Mouse (Mus musculus) brain, adult 2 months (tissue): ENCODE measurements around the gene Nrip1.

Experiments used
- DNase-seq: peaks from one replicate; pipeline ENCODE4 v3.0.0; 2011; ENCODE audit warnings: low read depth, low spot score

The Nrip1 gene

DNA sequence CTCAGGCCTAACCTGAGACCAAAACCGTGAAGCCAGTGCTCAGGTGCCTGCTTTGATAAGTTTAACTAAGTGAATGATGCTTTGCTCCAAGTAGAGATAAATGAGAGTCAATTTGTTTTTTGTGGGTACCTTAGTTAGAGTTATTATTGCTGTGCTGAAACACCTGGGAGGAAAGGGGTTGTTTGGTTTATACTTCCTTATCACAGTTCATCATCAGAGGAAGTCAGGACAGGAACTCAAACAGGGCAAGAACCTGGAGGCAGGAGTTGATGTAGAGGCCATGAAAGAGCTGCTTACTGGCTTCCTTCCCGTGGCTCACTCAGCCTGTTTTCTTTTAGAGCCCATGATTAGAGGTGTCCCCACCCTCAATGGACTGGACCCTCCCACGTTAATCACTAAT lies 89.8 kb downstream of the Nrip1 start:
- DNase-seq = no peak

DNA sequence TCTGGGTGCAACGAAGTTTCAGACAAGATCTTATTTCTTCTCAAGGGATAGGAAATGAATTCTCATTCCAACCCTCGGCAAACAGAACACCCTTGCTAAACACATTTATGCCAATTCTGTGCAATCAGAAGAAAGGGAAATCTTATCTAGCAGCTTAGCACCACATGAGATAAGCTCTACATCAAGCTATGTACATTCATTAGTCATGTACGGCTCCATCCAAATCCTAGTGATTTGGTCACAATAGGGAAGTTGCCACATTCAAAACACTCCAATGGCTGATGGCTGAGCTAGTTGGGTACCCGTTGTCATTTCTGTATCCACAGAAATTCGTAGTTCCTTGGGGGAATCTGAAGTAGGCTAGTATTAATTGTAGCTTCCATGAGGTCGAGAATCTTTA lies 91.8 kb downstream of the Nrip1 start:
- no peak for DNase-seq

DNA sequence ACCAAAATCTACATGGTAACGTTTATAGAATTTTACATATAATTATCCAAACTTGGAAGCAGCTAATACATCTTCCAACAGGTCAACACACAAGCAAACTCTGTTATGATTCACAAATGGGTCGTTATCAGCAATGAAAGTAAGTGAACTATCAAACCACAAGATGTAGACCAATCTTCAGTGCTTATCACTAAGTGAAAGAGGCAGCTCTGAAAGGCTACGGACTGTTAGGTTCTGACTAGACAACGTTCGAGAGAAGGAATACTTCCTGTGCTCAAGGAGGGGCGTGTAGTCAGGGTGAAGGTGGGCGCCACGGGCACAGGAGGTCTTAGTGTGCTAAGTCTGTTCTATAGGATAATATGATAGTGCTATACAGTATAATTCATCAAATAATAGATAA lies 93.3 kb downstream of the Nrip1 start:
- DNase-seq = no peak

DNA sequence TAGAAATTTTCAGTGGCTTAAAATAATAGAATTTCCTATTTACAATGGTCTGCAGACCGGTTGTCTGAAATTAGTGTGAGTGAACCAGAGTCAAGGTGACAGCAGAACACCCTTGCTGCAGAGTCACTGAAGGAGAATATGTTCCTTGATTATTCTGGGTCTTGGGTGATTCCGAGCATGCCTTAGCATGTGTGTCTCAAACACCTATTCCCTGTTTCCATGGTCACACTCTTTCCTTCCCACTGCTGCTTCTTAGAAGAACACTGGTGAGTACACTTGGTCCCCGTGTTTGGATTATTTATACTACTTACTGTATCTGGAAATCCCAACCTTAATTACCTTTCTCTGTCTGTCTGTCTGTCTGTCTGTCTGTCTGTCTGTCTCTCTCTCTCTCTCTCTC lies 97.4 kb downstream of the Nrip1 start:
- no peak for DNase-seq

DNA sequence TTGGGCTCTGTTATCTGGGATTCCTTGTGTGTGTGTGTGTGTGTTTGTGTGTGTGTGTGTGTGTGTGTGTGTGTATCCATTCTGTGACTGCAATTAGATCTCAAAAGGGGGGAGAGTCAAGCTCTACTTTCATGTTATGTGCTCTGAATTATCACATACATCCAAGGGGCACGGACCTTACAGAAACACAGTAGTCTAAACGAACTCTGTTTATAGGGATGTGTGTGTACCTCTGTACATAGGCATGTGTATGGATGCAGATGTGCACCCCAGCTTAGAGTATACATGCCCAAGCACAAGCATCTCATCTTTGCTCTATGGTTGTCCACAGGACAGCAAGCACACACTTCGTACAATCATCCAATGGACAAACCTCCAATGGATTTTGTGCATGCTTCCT lies 98.0 kb downstream of the Nrip1 start:
- no peak for DNase-seq

DNA sequence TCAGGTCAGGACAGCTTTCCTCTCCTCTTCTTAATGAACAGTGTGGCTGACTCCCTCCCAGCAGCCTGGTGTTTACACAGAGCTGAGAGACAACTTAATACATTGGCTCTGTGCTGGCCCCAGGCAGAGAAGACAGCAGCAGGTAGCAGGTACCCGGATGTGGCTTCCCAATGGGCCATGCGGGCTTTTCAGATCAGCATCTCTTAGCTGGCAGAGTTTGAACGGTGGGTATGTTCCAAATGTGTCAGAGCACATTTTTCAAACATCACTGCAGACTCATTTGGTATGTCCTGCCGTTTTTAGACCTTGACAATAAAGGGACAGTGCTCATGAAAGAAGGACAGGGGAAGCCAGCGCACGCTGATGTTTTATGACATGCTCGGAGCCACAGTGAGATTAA lies 98.5 kb downstream of the Nrip1 start:
- peak; percentile 68 for DNase-seq

DNA sequence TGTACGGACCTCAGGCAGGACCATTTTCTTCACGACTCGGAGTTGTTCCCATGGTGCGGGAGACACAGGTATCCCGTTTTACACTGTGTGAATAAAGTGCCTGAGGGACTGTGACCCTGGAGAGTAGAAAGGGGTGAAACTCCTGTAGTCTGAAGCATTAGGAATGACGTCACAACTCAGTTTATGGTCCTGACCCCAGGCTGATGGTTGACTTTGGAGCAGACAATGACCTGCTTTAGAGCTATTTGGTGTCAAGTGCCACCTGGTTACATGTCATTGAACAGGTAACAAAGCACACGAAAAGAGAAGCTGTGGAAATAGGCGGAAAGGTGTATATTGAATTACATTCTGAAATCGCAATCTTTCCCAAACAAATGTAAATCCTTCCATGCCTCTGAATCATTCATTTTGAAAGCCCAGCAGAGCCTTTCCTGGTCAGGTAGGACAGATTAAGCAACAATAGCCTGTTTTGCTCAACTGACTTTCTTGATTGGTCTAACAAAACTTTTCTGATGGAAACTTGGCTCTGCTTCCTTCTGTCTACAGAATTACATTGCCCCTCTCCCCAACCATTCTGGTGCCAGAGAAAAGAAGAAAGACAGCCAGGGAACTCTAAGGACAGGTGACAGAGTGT lies 106.9 kb downstream of the Nrip1 start:
- no peak for DNase-seq

DNA sequence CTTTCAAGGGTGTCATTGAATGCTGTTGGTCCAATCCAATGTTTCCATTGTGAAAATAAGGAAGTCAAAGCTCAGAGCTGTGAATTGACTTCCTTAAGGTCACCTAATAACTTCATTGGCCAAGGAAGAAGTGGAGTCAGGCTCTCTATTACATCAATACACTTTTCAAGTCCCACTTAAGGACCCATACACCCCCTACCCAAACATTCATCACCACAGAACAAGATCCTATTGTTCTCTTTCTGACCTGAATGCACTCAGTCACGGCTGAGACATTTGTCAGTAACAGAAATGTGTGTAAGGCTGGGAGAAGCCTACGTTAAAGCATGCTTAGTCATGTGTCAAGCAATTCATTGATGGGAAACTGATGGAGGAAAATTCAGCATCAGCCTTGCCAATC lies 107.8 kb downstream of the Nrip1 start:
- no peak for DNase-seq

DNA sequence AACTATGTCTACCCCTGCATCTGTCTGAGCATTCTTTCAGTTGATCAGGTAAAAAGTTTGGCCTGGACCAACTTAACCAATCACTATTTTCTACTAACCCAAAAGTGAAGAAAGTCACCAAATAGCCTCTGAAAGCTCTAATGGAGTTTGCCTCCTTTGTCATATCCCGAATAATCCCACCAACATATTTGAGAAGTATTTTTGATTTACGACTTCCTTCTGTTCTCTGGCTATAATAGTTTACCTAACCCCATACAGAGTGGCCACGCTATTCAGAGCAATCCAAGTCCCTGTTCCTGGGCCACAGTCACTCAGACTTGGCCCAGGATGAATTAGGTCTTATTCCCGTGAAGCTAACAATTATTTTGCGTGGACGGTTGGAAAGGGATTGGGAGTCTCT lies 108.3 kb downstream of the Nrip1 start:
- DNase-seq = no peak

DNA sequence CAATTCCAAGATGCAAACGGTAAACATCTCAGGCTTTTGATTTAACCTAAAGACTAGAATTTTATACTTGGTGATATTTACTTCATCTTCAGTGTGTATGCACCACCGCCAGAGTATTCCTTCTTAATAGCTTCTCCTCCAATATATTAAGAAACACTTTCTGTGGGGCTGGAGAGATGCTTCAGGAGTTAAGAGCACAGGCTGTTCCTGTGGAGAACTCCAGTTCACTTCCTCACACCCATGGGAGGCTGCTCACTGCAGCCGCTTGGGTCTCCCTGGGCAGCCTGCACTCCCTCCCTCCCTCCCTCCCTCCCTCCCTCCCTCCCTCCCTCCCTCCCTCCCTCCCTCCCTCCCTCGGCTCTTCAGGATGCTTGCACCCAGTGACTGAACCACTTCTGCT lies 110.2 kb downstream of the Nrip1 start:
- DNase-seq = no peak

DNA sequence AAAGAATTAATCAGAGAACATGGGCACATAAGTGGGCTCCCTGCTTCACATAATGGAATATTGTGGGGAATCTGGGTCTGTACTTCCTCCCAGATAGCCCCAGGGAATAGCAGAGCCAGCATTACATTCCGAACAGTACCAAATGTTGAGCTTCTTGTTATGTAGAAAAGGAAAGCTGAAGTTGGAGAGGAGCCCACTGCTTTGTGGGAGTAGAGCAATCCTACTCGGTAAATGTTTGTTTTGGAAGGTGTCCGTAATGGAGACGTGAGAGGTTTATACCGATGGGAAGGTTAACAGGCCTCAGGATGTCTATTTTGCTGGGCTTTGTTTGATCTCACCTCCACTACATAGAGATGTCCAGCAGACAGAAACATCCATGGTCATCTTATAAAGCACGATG lies 113.3 kb downstream of the Nrip1 start:
- DNase-seq = peak; percentile 16

DNA sequence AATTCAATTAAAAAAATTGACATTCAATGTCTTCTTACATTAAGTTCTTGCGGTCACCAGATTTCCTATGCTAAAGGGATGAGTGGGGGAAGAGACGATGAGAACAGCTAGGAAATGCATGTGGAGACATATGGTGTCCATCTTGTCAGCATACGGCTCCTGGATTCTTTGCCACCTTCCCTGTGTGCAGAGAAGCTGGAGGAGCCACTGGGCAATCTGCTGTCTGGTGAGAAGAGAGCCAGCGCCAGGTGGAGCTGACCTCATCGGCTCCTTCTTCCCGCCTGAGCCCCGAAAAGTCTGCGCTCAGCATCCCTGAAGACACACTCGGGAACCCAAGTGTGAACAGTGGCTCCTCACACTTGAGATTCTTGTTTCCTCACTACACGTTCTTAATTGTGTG lies 121.8 kb downstream of the Nrip1 start:
- DNase-seq = peak; percentile 98

DNA sequence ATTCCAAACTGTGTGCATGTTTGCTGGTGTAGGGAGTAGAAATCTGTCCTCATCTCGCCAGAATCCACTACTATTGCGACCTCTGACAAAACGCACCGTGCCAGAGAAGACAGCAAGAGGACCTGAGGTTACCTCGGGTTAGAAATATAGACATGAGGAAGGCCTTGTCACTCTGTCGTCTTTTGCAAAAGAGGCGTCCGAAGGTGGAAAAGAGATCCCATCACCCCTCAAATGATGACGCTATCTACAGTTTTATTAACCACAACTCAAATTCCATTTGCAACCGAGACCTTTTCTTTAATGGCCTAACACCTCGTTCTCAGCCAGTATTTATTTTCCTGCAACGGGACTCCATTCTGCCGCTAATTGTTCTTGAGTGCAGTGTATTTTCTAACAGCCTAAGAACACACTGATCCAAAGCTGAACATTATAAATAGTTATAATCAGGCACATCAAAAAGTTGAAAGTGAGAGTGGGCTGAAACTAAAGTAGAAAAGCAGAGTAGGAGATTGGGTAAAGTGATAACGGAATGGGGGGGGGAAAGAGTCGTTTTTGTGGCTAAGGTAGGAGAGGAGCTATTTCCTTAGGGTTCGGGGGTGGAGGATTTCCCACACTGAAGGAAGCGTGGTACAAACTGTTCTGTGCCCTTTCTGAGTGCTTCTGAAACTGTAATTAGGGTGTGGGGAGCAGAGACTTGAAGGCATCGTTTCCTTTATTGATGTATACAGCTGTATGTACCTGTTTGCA lies 124.1 kb downstream of the Nrip1 start:
- peak; percentile 52 for DNase-seq

DNA sequence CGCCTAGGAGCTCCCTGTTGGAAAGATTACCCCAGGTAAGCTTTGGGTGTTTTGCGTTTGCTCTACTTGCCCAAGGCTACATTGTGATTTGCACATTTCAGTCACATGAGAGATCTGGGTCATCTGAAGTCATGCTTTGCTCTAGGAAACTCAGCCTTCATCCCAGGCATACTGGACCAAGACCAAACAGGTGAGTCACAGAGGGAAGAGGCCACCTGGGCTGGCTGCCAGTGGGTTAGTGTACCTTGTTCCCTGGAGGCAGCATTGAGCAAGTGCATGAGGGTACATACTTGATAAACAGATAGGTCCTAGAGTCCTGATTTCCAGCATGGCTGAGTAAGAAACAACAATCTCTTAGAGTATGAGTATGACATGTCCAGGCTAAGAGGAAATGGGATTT lies 130.8 kb downstream of the Nrip1 start:
- DNase-seq = peak; percentile 55

DNA sequence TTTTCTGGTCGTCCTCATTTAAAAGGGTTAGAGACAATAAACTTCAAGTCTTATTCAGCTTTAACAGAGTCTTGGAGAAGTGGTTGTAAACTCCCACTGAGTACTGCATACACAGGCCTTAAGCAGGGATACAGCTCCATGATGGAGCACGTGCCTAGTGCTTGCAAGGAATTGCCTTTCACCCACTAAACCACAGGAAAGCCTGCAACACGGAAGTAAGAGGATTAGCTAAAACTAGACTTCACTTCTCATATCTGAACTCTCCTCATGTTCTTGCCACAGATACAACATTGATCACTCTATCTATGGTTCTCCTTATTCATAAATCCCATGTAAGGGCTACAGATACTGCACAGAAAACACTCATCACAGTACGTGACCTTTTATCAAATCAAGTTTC lies 132.4 kb downstream of the Nrip1 start:
- no peak for DNase-seq

DNA sequence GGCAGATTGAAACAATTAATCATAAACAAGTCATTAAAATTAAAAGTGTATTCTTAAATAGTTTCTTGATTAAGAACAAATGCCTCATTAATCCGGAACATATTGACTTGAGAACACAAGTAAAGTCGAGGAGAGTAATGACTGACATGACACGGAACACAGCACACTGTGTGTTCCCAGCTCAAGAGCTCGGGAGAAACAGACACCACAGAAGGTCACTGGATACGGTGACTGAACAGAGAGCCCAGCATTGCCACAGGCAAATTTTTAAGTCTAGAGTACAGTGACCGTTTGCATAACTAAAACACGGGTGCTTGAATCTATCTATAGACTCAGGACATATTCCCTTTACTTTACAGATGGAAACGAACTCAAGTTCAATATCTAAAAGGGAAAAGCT lies 134.3 kb downstream of the Nrip1 start:
- DNase-seq = no peak

DNA sequence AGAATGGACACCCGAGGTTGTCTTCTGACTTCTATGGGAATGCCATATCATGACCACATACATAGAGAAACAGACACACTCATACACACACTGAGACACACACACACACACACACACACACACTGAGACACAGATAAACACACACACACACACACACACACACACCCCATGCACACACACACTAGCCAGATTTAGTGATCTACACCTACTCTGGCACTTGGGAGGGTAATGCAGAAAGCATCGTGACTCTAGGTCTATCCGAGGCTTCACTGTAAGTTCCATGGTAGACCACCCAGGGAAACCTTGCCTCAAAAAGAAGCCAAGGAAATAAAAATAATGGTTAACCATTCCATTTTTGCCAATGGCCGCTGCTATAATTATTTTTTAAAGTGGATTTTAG lies 134.8 kb downstream of the Nrip1 start:
- DNase-seq = no peak
